Mouse (Mus musculus) spleen, postnatal 4 days (tissue): ENCODE data around the gene Shroom3.

Experiments used
- DNase-seq, 2 experiments: peaks; one replicate each; pipeline ENCODE4 v3.0.0; 2022; ENCODE audit warnings: low spot score in 2 of 2

The Shroom3 gene

DNA sequence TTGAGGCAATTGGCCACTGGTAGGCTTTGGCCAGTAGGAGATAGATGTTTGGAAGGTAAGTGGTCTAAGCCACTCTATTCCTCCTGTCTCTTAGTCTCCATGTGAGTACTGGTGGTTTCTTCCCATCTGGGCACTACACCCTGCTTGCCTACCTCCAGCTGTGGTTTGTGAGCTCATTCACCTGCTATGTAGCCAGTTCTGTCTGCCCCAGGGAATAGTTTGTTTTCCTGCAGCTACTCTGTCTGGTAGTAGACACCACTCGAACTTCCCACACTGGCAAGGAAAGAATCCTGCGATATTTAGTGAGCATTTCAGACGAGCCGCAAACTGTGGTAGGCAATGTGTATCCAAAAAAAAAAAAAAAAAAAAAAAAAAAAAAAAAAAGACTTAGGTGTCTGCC is 68.3 kb downstream of the Shroom3 start:
- no peak for DNase-seq

- DNase-seq, result no peak
Observed at GRCm38 (mm10) chr5:92755241-92755775, 72.1 kb downstream of the Shroom3 start.

- DNase-seq, result no peak
Observed at GRCm38 (mm10) chr5:92759156-92759745, 76.0 kb downstream of the Shroom3 start.

DNA sequence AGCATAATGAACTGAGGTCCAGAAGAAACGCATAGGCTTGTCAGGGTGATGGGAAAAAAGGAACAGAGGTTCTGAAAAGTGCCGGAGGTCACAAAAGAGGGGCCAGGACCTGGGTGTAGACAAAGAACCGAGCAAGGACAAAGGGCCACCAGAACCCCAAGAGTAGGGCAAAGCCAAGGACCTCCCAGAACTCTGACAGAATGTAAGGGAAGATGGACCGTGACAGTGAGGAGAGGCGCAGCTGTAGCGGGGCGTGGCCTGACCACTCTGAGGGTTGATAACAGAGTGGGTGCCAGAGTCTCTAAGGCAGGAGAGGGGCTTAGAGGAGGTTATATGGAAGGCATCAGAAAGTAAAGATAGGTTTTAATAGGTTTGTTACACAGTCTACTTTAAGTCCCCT is 77.3 kb downstream of the Shroom3 start:
- no peak for DNase-seq

- no peak for DNase-seq
Observed at GRCm38 (mm10) chr5:92761615-92762353, 78.5 kb downstream of the Shroom3 start.

DNA sequence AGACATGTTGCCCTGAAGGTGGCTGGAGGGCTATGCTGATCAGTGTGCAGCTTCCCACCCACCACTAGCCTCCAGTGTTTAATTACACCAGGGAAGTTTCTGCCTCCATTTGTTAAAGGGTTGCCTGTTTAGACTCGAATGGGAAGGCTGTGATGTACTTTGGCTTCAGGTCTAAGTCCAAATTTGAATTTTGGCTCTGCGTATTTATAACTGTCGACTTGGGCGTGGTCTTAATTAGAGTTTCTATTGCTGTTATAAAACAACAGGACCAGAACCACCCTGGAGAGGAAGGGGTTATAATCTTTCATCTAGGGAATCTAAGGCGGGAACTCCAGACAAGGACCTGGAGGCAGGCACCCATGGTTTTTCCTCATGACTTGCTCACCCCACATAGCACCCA is 79.2 kb downstream of the Shroom3 start:
- DNase-seq, result no peak

DNA sequence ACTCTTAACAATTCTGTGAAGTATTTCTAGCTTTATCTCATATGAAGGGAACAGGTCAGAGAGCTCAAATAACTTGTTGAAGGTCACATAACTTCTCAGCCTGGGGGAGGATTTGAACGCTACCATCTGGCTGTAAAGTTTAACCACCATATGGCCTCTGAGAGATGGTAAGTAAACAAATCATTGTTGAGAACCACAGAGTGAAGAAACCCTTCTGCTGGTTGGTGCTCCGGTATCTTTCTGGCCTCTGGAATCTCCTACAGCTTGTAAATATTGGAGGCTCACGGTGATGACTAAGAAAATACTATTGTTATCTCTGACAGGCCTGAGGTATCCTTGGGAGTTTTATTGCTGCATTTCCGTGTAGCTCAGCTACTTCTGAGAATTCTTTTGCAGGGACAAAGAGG is 80.3 kb downstream of the Shroom3 start:
- DNase-seq, result no peak

GRCm38 (mm10) chr5:92766301-92766700 is 83.1 kb downstream of the Shroom3 start:
- no peak for DNase-seq

GRCm38 (mm10) chr5:92767194-92767777 is 84.1 kb downstream of the Shroom3 start:
- no peak for DNase-seq

DNA sequence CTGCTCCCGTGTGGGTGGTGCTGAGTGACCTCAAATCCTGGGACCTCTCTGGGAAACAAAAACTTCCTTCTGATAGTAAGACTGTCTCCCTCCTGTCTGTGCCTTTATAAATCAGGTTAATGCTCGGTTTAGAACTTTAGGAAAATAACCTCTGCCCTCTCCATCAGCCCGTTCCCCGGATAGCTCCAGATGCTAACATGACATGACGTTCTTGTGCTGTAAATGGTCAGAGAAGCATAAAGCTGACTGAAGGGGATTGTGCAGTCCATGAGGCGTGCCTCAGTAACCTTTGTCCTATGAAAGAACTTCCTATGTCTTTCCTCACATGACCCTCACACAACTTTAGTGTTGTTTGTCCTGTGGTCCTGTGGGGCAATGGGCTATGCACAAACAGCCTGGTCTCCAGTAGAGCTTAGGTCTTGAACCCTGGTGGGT is 84.6 kb downstream of the Shroom3 start:
- no peak for DNase-seq

DNA sequence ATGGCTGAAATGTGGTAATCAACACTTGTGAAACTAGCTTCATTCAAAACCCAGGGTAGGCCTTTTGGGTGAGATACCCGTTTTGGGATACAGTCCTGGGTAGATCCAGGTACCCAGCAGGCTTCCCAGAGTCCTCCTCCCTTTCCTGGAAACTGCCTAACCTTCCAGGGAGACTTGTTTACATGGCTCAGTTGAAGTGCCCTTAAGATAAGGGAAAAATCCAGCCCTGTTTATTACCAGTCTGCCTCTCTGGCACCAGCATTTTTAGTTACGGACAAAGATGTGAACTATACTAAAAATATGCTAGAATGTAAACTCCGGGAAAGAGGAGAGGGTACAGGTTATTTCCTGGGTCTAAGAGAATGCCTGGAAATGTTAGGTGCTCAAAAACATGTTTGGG is 90.6 kb downstream of the Shroom3 start:
- DNase-seq, result no peak

- no peak for DNase-seq
Observed at GRCm38 (mm10) chr5:92774419-92774818, 91.2 kb downstream of the Shroom3 start.

GRCm38 (mm10) chr5:92774893-92775292 is 91.7 kb downstream of the Shroom3 start:
- no peak for DNase-seq

- no peak for DNase-seq
Observed at GRCm38 (mm10) chr5:92778395-92778794, 95.2 kb downstream of the Shroom3 start.

GRCm38 (mm10) chr5:92781082-92781481 is 97.8 kb downstream of the Shroom3 start:
- no peak for DNase-seq

DNA sequence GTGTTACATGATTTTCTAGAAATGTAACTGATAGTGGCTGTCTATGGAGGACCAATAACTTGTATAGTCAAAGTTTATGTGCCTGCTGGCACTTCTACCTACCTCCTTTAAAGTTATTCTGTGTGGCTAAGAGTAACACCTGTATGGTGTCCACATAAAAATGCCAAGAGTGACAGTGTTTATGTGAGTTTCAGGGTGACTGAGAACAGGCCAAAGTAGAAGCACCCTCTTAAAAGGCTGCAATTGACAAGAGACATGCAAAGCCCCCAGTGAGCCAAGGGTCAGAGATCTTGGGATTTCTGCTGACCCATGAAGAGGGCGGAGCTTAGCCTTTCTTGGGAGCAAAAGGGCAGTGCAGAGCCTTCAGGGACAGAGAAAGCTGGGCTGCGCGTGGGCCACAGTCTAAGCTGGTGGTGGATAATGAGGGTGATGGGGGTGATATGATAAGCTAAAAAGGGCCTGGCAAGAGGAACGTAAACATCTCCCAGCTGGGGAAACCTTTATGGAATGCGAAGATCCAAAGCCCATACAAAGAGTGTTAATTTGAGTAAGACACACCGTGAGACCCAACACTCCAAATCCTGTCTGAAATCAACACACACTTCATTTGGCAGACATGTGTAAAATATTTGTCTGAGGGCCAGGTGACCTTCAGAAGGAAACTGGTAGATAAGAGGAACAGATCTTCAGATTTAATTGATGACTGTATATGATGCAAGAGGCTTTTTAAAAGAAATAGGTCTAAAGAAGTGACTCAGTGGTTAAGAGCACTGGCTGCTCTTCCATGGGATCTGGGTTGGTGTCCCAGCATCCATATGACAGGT is 101.0 kb downstream of the Shroom3 start:
- no peak for DNase-seq

DNA sequence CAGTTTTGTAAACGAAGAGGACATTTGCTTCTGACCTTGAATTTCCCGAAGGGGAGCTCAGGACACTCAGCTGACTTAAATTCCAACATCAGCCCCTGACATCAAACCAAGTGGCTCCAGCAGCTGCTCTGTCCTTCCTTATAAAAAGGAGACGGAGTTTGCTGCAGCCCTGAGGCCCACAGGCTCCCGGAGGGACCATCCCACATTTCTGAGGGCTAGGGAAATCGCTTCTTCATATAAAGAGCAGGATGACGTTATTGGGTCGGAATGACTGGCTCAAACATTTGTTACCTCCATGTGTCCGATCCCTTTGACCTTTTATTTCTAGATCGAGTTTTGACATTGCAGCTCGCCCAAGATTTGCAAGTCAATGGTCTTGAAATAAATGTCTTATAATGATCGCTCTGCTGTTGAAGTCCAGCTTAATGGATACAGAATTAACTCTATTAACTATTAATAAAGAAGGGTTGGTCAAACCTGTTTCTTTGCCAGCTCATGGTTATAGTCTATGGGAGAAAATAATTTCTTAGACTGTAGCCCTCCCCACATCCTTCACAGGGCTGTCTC is 102.7 kb downstream of the Shroom3 start:
- no peak for DNase-seq

DNA sequence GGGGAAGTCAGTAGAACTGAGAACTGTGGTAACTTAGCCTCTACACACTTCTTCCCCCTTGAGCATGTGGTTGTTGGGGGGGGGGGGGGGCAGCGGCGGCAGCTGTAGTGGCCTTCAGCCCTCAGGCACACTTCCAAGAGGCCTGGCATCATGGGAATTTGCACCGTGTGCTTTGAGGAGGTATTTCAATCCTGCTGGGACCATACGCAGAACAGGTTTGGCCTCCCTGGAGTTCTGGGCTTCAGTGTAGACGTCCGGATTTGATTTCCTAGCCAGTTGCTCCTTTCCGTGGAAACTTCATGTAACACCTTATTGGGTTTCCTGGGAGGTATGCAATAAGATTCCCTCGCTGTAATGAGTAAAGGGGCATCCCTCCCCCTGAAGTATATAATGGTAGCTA is 105.8 kb downstream of the Shroom3 start:
- DNase-seq, result no peak

- DNase-seq, result no peak
Observed at GRCm38 (mm10) chr5:92796089-92796990, 113.1 kb downstream of the Shroom3 start.

- no peak for DNase-seq
Observed at GRCm38 (mm10) chr5:92797981-92798380, 114.7 kb downstream of the Shroom3 start.

- DNase-seq, result no peak
Observed at GRCm38 (mm10) chr5:92804379-92804778, 121.1 kb downstream of the Shroom3 start.
